Mouse (Mus musculus) embryonic stem cell, embryonic (primary cell): ENCODE data around the gene Onecut3.

ENCODE experiments used
- CTCF ChIA-PET, 4 experiments: fragments of 300-600 bp in 2 of 4; fragments of 350-600 bp in 2 of 4; sonication (Branson Sonifier 250); formaldehyde crosslinking; loops; one replicate each; lab custom pipeline; 2022; ENCODE audit warnings: inconsistent platforms in 2 of 4; lab: Charles Lee
- POLR2A ChIA-PET, 4 experiments: fragments of 300-600 bp in 2 of 4; fragments of 350-600 bp in 2 of 4; sonication (Branson Sonifier 250); formaldehyde crosslinking; loops; one replicate each; lab custom pipeline; 2022; ENCODE audit warnings: antibody characterized with exemption in 4 of 4, inconsistent platforms in 1 of 4; lab: Charles Lee

Gene Onecut3

GRCm38 (mm10) chr10:80526172-80526571 lies 31.5 kb downstream of the Onecut3 start:
- POLR2A ChIA-PET = interaction anchor here in 2 of 4 experiments (0.6 to 0.9 kb wide), 2 partner anchors 34 to 49 kb away, joined by 3 read pairs; no protein-coding TSS in a partner anchor
- CTCF ChIA-PET = interaction anchor here in 1 of 4 experiments (4.4 kb wide), 1 partner anchor 12 kb away, joined by 26 read pairs; the partner anchor contains the start of gene Atp8b3

- POLR2A ChIA-PET = interaction anchor here in 3 of 4 experiments (0.6 to 3.4 kb wide), 13 partner anchors 12 to 365 kb away, joined by 3 to 11 read pairs (median 3); partner anchors contain the start of genes Csnk1g2 (in 1 of the 3), Klf16 (in 1 of the 3), Mbd3 (in 1 of the 3) and Rexo1 (in 1 of the 3)
- CTCF ChIA-PET = interaction anchor here (0.5 to 2.2 kb wide), 9 partner anchors 9 to 182 kb away, joined by 3 to 14 read pairs (median 4); no protein-coding TSS in a partner anchor
These were observed 38.1 kb downstream of the Onecut3 start for GRCm38 (mm10) chr10:80532783-80533182.

GRCm38 (mm10) chr10:80533704-80534103 lies 39.1 kb downstream of the Onecut3 start:
- ChIA-PET POLR2A (interaction anchor here (0.6 to 3.4 kb wide), 12 partner anchors 11 to 701 kb away, joined by 3 to 11 read pairs (median 3); partner anchors contain the start of genes Klf16 (in 1 of the 4), Mbd3 (in 1 of the 4) and Rexo1 (in 1 of the 4)), CTCF (interaction anchor here (0.6 to 2.2 kb wide), 12 partner anchors 10 to 183 kb away, joined by 3 to 14 read pairs (median 4); partner anchors contain the start of gene Rexo1 (in 1 of the 4))

GRCm38 (mm10) chr10:80535071-80535470 lies 40.4 kb downstream of the Onecut3 start:
- ChIA-PET POLR2A (interaction anchor here in 2 of 4 experiments (0.9 to 3.4 kb wide), 3 partner anchors 11 to 141 kb away, joined by 4 to 11 read pairs (median 4); no protein-coding TSS in a partner anchor), CTCF (interaction anchor here in 1 of 4 experiments (1.1 kb wide), 1 partner anchor 25 kb away, joined by 6 read pairs; no protein-coding TSS in a partner anchor)

- ChIA-PET CTCF (interaction anchor here in 2 of 4 experiments (0.5 to 1.1 kb wide), 2 partner anchors 17 to 26 kb away, joined by 3 to 6 read pairs; no protein-coding TSS in a partner anchor), POLR2A (interaction anchor here in 1 of 4 experiments (0.9 to 1.3 kb wide), 2 partner anchors 10 to 25 kb away, joined by 4 read pairs; no protein-coding TSS in a partner anchor)
These were observed 41.1 kb downstream of the Onecut3 start for GRCm38 (mm10) chr10:80535711-80536110.

- CTCF ChIA-PET = interaction anchor here in 3 of 4 experiments (0.6 to 3.2 kb wide), 42 partner anchors 8 to 338 kb away, joined by 3 to 30 read pairs (median 6); partner anchors contain the start of genes Rexo1 (in 3 of the 3), Abhd17a (in 1 of the 3), Csnk1g2 (in 1 of the 3) and Mbd3 (in 1 of the 3)
These were observed 43.5 kb downstream of the Onecut3 start for GRCm38 (mm10) chr10:80538180-80538579.

GRCm38 (mm10) chr10:80538710-80539394 lies 44.2 kb downstream of the Onecut3 start, which contains the start of gene Atp8b3:
Gene Atp8b3, minus strand, starts transcription at chr10:80539124.
- ChIA-PET POLR2A (interaction anchor here (0.5 to 4.2 kb wide), 79 partner anchors 9 to 782 kb away, joined by 3 to 74 read pairs (median 4); partner anchors contain the start of genes Mbd3 (in 3 of the 4), Rexo1 (in 3 of the 4), Csnk1g2 (in 2 of the 4) and Mum1 (in 2 of the 4)), CTCF (interaction anchor here (0.5 to 3.2 kb wide), 85 partner anchors 8 to 664 kb away, joined by 3 to 30 read pairs (median 4); partner anchors contain the start of genes Rexo1 (in 4 of the 4), Abhd17a (in 2 of the 4), Csnk1g2 (in 2 of the 4) and Adamtsl5 (in 1 of the 4))

More at GRCm38 (mm10) chr10:80538180-80538579, 43.5 kb downstream of the Onecut3 start:
- POLR2A ChIA-PET = interaction anchor here (0.7 to 4.2 kb wide), 40 partner anchors 10 to 1511 kb away, joined by 3 to 74 read pairs (median 6); partner anchors contain the start of genes Rexo1 (in 3 of the 4), Csnk1g2 (in 2 of the 4), Mbd3 (in 2 of the 4) and Abhd17a (in 1 of the 4)

- CTCF ChIA-PET = interaction anchor here (0.6 to 3.2 kb wide), 70 partner anchors 8 to 663 kb away, joined by 3 to 30 read pairs (median 5); partner anchors contain the start of genes Rexo1 (in 3 of the 4), Abhd17a (in 2 of the 4), Csnk1g2 (in 2 of the 4) and Adamtsl5 (in 1 of the 4)
- POLR2A ChIA-PET = interaction anchor here (0.5 to 4.2 kb wide), 73 partner anchors 8 to 781 kb away, joined by 3 to 74 read pairs (median 5); partner anchors contain the start of genes Rexo1 (in 3 of the 4), Csnk1g2 (in 2 of the 4), Mbd3 (in 2 of the 4) and Mum1 (in 2 of the 4)
These were observed 44.9 kb downstream of the Onecut3 start for GRCm38 (mm10) chr10:80539493-80539892.

- CTCF ChIA-PET = interaction anchor here in 2 of 4 experiments (0.6 to 1.4 kb wide), 3 partner anchors 17 to 117 kb away, joined by 3 read pairs; partner anchors contain the start of gene Rexo1 (in 1 of the 2)
- POLR2A ChIA-PET = interaction anchor here in 2 of 4 experiments (1.0 to 4.2 kb wide), 4 partner anchors 14 to 134 kb away, joined by 3 to 19 read pairs (median 6); partner anchors contain the start of genes Mknk2 (in 1 of the 2) and Rexo1 (in 1 of the 2)
These were observed 49.2 kb downstream of the Onecut3 start for GRCm38 (mm10) chr10:80543873-80544272.

- CTCF ChIA-PET = interaction anchor here in 3 of 4 experiments (1.0 to 2.8 kb wide), 7 partner anchors 9 to 66 kb away, joined by 3 to 8 read pairs (median 5); partner anchors contain the start of gene Rexo1 (in 1 of the 3)
- POLR2A ChIA-PET = interaction anchor here in 3 of 4 experiments (0.7 to 4.2 kb wide), 10 partner anchors 10 to 133 kb away, joined by 3 to 19 read pairs (median 3); partner anchors contain the start of genes Mknk2 (in 1 of the 3) and Rexo1 (in 1 of the 3)
These were observed 51.0 kb downstream of the Onecut3 start for GRCm38 (mm10) chr10:80545590-80545989.

GRCm38 (mm10) chr10:80546945-80547344 lies 52.3 kb downstream of the Onecut3 start:
- POLR2A ChIA-PET = interaction anchor here in 2 of 4 experiments (0.9 to 4.2 kb wide), 6 partner anchors 10 to 110 kb away, joined by 3 to 19 read pairs (median 6); partner anchors contain the start of gene Rexo1 (in 1 of the 2)
- CTCF ChIA-PET = interaction anchor here (0.6 to 2.8 kb wide), 14 partner anchors 8 to 132 kb away, joined by 3 to 8 read pairs (median 4); partner anchors contain the start of genes Atp8b3 (in 4 of the 4) and Rexo1 (in 1 of the 4)

- CTCF ChIA-PET = interaction anchor here (0.6 to 2.8 kb wide), 19 partner anchors 8 to 173 kb away, joined by 3 to 17 read pairs (median 3); partner anchors contain the start of genes Atp8b3 (in 4 of the 4) and Rexo1 (in 1 of the 4)
- POLR2A ChIA-PET = interaction anchor here in 2 of 4 experiments (0.8 to 3.1 kb wide), 7 partner anchors 9 to 252 kb away, joined by 3 to 13 read pairs (median 5); partner anchors contain the start of genes Apc2 (in 1 of the 2), Atp8b3 (in 1 of the 2) and Rexo1 (in 1 of the 2)
These were observed 52.9 kb downstream of the Onecut3 start for GRCm38 (mm10) chr10:80547539-80547938.

- ChIA-PET CTCF (interaction anchor here (0.9 to 2.8 kb wide), 8 partner anchors 8 to 21 kb away, joined by 3 to 17 read pairs (median 6); partner anchors contain the start of genes Atp8b3 (in 3 of the 4) and Rexo1 (in 1 of the 4)), POLR2A (interaction anchor here in 3 of 4 experiments (0.6 to 3.1 kb wide), 9 partner anchors 9 to 113 kb away, joined by 3 to 13 read pairs (median 5); partner anchors contain the start of genes Atp8b3 (in 2 of the 3) and Rexo1 (in 1 of the 3))
These were observed 53.9 kb downstream of the Onecut3 start for GRCm38 (mm10) chr10:80548428-80549006.

GRCm38 (mm10) chr10:80549279-80549678 lies 54.6 kb downstream of the Onecut3 start:
- CTCF ChIA-PET = interaction anchor here in 2 of 4 experiments (1.0 to 2.7 kb wide), 4 partner anchors 10 to 107 kb away, joined by 3 to 17 read pairs (median 4); partner anchors contain the start of genes Atp8b3 (in 1 of the 2) and Rexo1 (in 1 of the 2)
- POLR2A ChIA-PET = interaction anchor here in 2 of 4 experiments (0.6 to 3.1 kb wide), 7 partner anchors 11 to 127 kb away, joined by 3 to 13 read pairs (median 4); partner anchors contain the start of genes Atp8b3 (in 1 of the 2) and Rexo1 (in 1 of the 2)

GRCm38 (mm10) chr10:80552364-80552763 lies 57.7 kb downstream of the Onecut3 start:
- CTCF ChIA-PET = interaction anchor here (0.6 to 2.0 kb wide), 9 partner anchors 9 to 109 kb away, joined by 3 to 15 read pairs (median 4); partner anchors contain the start of genes Atp8b3 (in 2 of the 4) and Rexo1 (in 1 of the 4)
- POLR2A ChIA-PET = interaction anchor here in 3 of 4 experiments (0.7 to 4.9 kb wide), 11 partner anchors 9 to 124 kb away, joined by 3 to 23 read pairs (median 7); partner anchors contain the start of genes Atp8b3 (in 2 of the 3) and Rexo1 (in 2 of the 3)
